Mouse (Mus musculus): ENCODE measurements around the gene Pelp1. TPM values are rescaled to one million over a fixed set of nuclear protein-coding genes. Genes with fewer than 3 reads are reported as not detected.
"Not testable (repeated sequence)": the region's sequence is repeated elsewhere in the genome, so short reads cannot be mapped to it uniquely, and the experiment has no call there.

The Pelp1 gene
- polyA plus RNA-seq, 2 experiments: 9.6 to 12.1 TPM

- H3K4me1 ChIP-seq (replicated peaks; ENCODE audit: control insufficient read depth in 2 of 2, insufficient read depth in 2 of 2, low read length in 1 of 2): peaks cover 9 to 16% of the 10 kb centered on the region in 2 experiments
- H3K4me3 ChIP-seq (ENCODE audit: insufficient read depth in 1 of 2, low read depth in 2 of 2, low read length in 2 of 2): peak overlapping the region; percentile 67 to 84; a peak in 3 of 4 replicates
- H3K9ac ChIP-seq (replicated peaks): no peak overlapping the region
- no peaks in the 10 kb centered on the region for H3K9me3 ChIP-seq (ENCODE audit: control insufficient read depth, low read length)
- DNase-seq (ENCODE audit: low read depth in 3 of 3, low spot score in 3 of 3): no peak
- TF ChIP-seq EP300 (IDR thresholded peaks at IDR 0.05; ENCODE audit: low read depth): no peak
- TF ChIP-seq CTCF (IDR thresholded peaks at IDR 0.05; ENCODE audit: low read depth): no peak
- H3K4me2 ChIP-seq (ENCODE audit: low read depth): peak overlapping the region; percentile 65
- H3K27ac ChIP-seq: no peak overlapping the region
- no peak for ATAC-seq (ENCODE audit: insufficient read depth)
- 39% methylated on average over 5 of the region's 5 CpGs for WGBS (ENCODE audit: insufficient replicate concordance)
- H3K36me3 ChIP-seq (replicated peaks; ENCODE audit: control insufficient read depth, insufficient read depth, low read depth): no peaks in the 10 kb centered on the region; the same call in 1 of the 2 replicates
- H3K27me3 ChIP-seq (ENCODE audit: control insufficient read depth, insufficient read depth, low read length): no peaks in the 10 kb centered on the region
These were observed 21.7 kb upstream of the Pelp1 start for GRCm38 (mm10) chr11:70431574-70431973.

GRCm38 (mm10) chr11:70426598-70426997, 16.8 kb upstream of the Pelp1 start:
- H3K36me3 ChIP-seq (replicated peaks; ENCODE audit: control insufficient read depth, insufficient read depth, low read depth); H3K27me3 ChIP-seq (ENCODE audit: control insufficient read depth, insufficient read depth, low read length); H3K27ac ChIP-seq; H3K4me2 ChIP-seq (ENCODE audit: low read depth); H3K9me3 ChIP-seq (ENCODE audit: control insufficient read depth, low read length); H3K4me3 ChIP-seq (ENCODE audit: insufficient read depth in 1 of 2, low read depth in 2 of 2, low read length in 2 of 2); ATAC-seq (ENCODE audit: insufficient read depth); H3K9ac ChIP-seq (replicated peaks); H3K4me1 ChIP-seq (replicated peaks; ENCODE audit: control insufficient read depth in 2 of 2, insufficient read depth in 2 of 2, low read length in 1 of 2); DNase-seq (ENCODE audit: low read depth in 3 of 3, low spot score in 3 of 3): not testable (repeated sequence)
- WGBS (ENCODE audit: insufficient replicate concordance): 54% methylated on average over 6 of the region's 6 CpGs

- no peak for DNase-seq (ENCODE audit: low read depth in 3 of 3, low spot score in 3 of 3)
- TF ChIP-seq EP300 (IDR thresholded peaks at IDR 0.05; ENCODE audit: low read depth) (no peak), CTCF (IDR thresholded peaks at IDR 0.05; ENCODE audit: low read depth) (no peak)
- no peak for ATAC-seq (ENCODE audit: insufficient read depth)
- no peak overlapping the region for H3K4me3 ChIP-seq (ENCODE audit: insufficient read depth in 1 of 2, low read depth in 2 of 2, low read length in 2 of 2)
- H3K27me3 ChIP-seq (ENCODE audit: control insufficient read depth, insufficient read depth, low read length): no peaks in the 10 kb centered on the region
- no peaks in the 10 kb centered on the region for H3K36me3 ChIP-seq (replicated peaks; ENCODE audit: control insufficient read depth, insufficient read depth, low read depth)
- no peaks in the 10 kb centered on the region for H3K9me3 ChIP-seq (ENCODE audit: control insufficient read depth, low read length)
- H3K9ac ChIP-seq (replicated peaks): no peak overlapping the region
- no peak overlapping the region for H3K27ac ChIP-seq
- H3K4me2 ChIP-seq (ENCODE audit: low read depth): no peak overlapping the region
- no peaks in the 10 kb centered on the region for H3K4me1 ChIP-seq (replicated peaks; ENCODE audit: control insufficient read depth in 2 of 2, insufficient read depth in 2 of 2, low read length in 1 of 2)
- WGBS (ENCODE audit: insufficient replicate concordance): 46% methylated on average over 5 of the region's 5 CpGs
These were observed 9.7 kb upstream of the Pelp1 start for GRCm38 (mm10) chr11:70419486-70419885.

GRCm38 (mm10) chr11:70418199-70418598, 8.4 kb upstream of the Pelp1 start:
- H3K4me2 ChIP-seq (ENCODE audit: low read depth): no peak overlapping the region
- 40% methylated on average over 4 of the region's 4 CpGs for WGBS (ENCODE audit: insufficient replicate concordance)
- ATAC-seq (ENCODE audit: insufficient read depth): no peak

GRCm38 (mm10) chr11:70413961-70414360, 4.1 kb upstream of the Pelp1 start:
- H3K36me3 ChIP-seq (replicated peaks; ENCODE audit: control insufficient read depth, insufficient read depth, low read depth): no peaks in the 10 kb centered on the region
- ATAC-seq (ENCODE audit: insufficient read depth): no peak
- peak; percentile 90 for TF ChIP-seq CTCF (IDR thresholded peaks at IDR 0.05; ENCODE audit: low read depth)
- no peak for TF ChIP-seq EP300 (IDR thresholded peaks at IDR 0.05; ENCODE audit: low read depth)
- peaks cover 3 to 9% of the 10 kb centered on the region in 2 experiments; a peak in 2 of 4 replicates for H3K4me1 ChIP-seq (replicated peaks; ENCODE audit: control insufficient read depth in 2 of 2, insufficient read depth in 2 of 2, low read length in 1 of 2)
- DNase-seq (ENCODE audit: low read depth in 3 of 3, low spot score in 3 of 3): peak; percentile 58 to 62 (median 59)
- H3K4me3 ChIP-seq (ENCODE audit: insufficient read depth in 1 of 2, low read depth in 2 of 2, low read length in 2 of 2): no peak overlapping the region
- no peaks in the 10 kb centered on the region for H3K27me3 ChIP-seq (ENCODE audit: control insufficient read depth, insufficient read depth, low read length)
- 7% methylated on average over 3 of the region's 3 CpGs for WGBS (ENCODE audit: insufficient replicate concordance)
- H3K27ac ChIP-seq: no peak overlapping the region
- no peaks in the 10 kb centered on the region for H3K9me3 ChIP-seq (ENCODE audit: control insufficient read depth, low read length)
- H3K4me2 ChIP-seq (ENCODE audit: low read depth): no peak overlapping the region
- H3K9ac ChIP-seq (replicated peaks): no peak overlapping the region

More at GRCm38 (mm10) chr11:70418199-70418598, 8.4 kb upstream of the Pelp1 start:
- no peaks in the 10 kb centered on the region for H3K27me3 ChIP-seq (ENCODE audit: control insufficient read depth, insufficient read depth, low read length)
- no peak for DNase-seq (ENCODE audit: low read depth in 3 of 3, low spot score in 3 of 3)
- no peaks in the 10 kb centered on the region for H3K4me1 ChIP-seq (replicated peaks; ENCODE audit: control insufficient read depth in 2 of 2, insufficient read depth in 2 of 2, low read length in 1 of 2)
- H3K9me3 ChIP-seq (ENCODE audit: control insufficient read depth, low read length): no peaks in the 10 kb centered on the region
- H3K9ac ChIP-seq (replicated peaks): no peak overlapping the region
- H3K27ac ChIP-seq: no peak overlapping the region
- TF ChIP-seq CTCF (IDR thresholded peaks at IDR 0.05; ENCODE audit: low read depth) (peak; percentile 18; the same call in 1 of the 2 replicates), EP300 (IDR thresholded peaks at IDR 0.05; ENCODE audit: low read depth) (no peak)
- H3K36me3 ChIP-seq (replicated peaks; ENCODE audit: control insufficient read depth, insufficient read depth, low read depth): no peaks in the 10 kb centered on the region
- H3K4me3 ChIP-seq (ENCODE audit: insufficient read depth in 1 of 2, low read depth in 2 of 2, low read length in 2 of 2): no peak overlapping the region

Measured in liver, embryonic 14.5 days (tissue).